Mouse (Mus musculus) limb, embryonic 14.5 days (tissue): ENCODE measurements around the gene Hspb7. TPM values are rescaled to one million over a fixed set of nuclear protein-coding genes. Genes with fewer than 3 reads are reported as not detected.

Experiments
- ATAC-seq: fragments of 200-750 bp; cut with Nextera tagmentation; 2 replicates; pipeline ENCODE4 v1.8.0; 2017; ENCODE audit warnings: low read depth, moderate number of reproducible peaks, moderate TSS enrichment; ENCODE audit not compliant: low FRiP score
- DNase-seq: peaks from one replicate; pipeline ENCODE4 v3.0.0-alpha.2; 2015; ENCODE audit warnings: low spot score
- H3K27ac ChIP-seq: fragments of 300-500 bp; sonication (generic); replicated peaks from 2 replicates; pipeline ENCODE4 v1.5.1; 2014; ENCODE audit warnings: low read depth, mild to moderate bottlenecking, low read length, moderate library complexity, mixed read lengths
- H3K27me3 ChIP-seq: fragments of 300-500 bp; sonication (generic); 2 replicates; pipeline ENCODE4 v1.6.1; 2014; ENCODE audit warnings: low read length, mixed read lengths; ENCODE audit not compliant: control insufficient read depth, insufficient read depth
- H3K36me3 ChIP-seq: fragments of 300-500 bp; sonication (generic); 2 replicates; pipeline ENCODE4 v1.6.1; 2014; ENCODE audit warnings: mild to moderate bottlenecking, low read length, moderate library complexity, mixed read lengths; ENCODE audit not compliant: control insufficient read depth, insufficient read depth
- H3K4me1 ChIP-seq: fragments of 300-500 bp; sonication (generic); 2 replicates; pipeline ENCODE4 v1.6.1; 2014; ENCODE audit warnings: antibody characterized with exemption, low read length, mixed read lengths; ENCODE audit not compliant: control insufficient read depth, insufficient read depth
- H3K4me2 ChIP-seq: fragments of 300-500 bp; sonication (generic); replicated peaks from 2 replicates; pipeline ENCODE4 v1.6.1; 2014; ENCODE audit warnings: low read depth, mild to moderate bottlenecking, low read length, moderate library complexity; ENCODE audit not compliant: severe bottlenecking
- H3K4me3 ChIP-seq: fragments of 300-500 bp; sonication (generic); replicated peaks from 2 replicates; pipeline ENCODE4 v1.5.1; 2014; ENCODE audit warnings: low read length
- H3K9ac ChIP-seq: fragments of 300-500 bp; sonication (generic); 2 replicates; pipeline ENCODE4 v1.6.1; 2014; ENCODE audit warnings: mild to moderate bottlenecking, low read depth, low read length, moderate library complexity; ENCODE audit not compliant: severe bottlenecking
- H3K9me3 ChIP-seq: fragments of 300-500 bp; sonication (generic); 2 replicates; pipeline ENCODE4 v1.6.1; 2016; ENCODE audit warnings: low read length; ENCODE audit not compliant: control insufficient read depth
- POLR2A ChIP-seq: fragments of 200-500 bp; IDR thresholded peaks from 2 replicates; pipeline ENCODE4 v1.8.0; 2012; ENCODE audit warnings: inconsistent platforms, mild to moderate bottlenecking, moderate library complexity, borderline replicate concordance; ENCODE audit not compliant: insufficient read depth, insufficient read length; ENCODE audit errors: extremely low read depth
- WGBS: fragments of 180-500 bp; shearing (Covaris S2); extraction: QIAGEN DNeasy Blood & Tissue Kit; methylation state at CpG from one replicate; pipeline ENCODE4 v1.1.7; 2014; 5-methylcytosine and 5-hydroxymethylcytosine counted together
- polyA plus RNA-seq, 2 experiments: library from polyadenylated mRNA; depleted of rRNA in 1 of 2; stranded (reverse) in 1 of 2; unstranded in 1 of 2; fragments of >200 nt; fragmentation: Nextera tagmentation in 1 of 2; extraction: Ambion mirVana in 1 of 2; gene quantifications; 2 replicates each; pipeline versions ENCODE4 v1.2.1 to v1.2.3; 2012 to 2014

Hspb7 gene
- polyA plus RNA-seq, 2 experiments: 1.3 to 3.2 TPM

DNA sequence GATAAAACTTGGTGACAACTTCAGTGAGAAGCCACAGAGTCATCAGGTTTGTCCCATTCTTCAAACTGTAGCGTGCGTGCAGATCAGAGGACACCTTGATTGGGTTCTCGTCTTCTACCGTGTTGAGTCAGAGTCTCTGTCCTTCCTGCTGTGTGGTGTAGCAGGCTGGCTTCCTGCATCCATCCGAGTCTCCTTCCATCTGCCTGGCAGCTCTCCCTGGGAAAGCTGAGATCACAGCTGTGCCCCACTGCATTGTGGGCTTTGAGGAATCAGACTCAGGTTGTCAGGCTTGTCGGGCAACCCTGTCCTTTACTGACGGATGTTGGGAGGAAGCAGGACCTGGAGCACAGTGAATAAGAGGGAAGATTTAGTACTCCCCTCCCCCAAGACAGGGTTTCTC, 25.6 kb downstream of the Hspb7 start:
- Histone ChIP-seq H3K27me3 (no peaks in the 10 kb centered on the region), H3K4me3 (no peak overlapping the region), H3K9me3 (no peaks in the 10 kb centered on the region), H3K9ac (no peak overlapping the region), H3K36me3 (peaks cover 31% of the 10 kb centered on the region), H3K27ac (no peak overlapping the region), H3K4me1 (peaks cover 10% of the 10 kb centered on the region), H3K4me2 (no peak overlapping the region)
- no peak for TF ChIP-seq POLR2A
- DNase-seq (no peak), ATAC-seq (no peak)
- 75% methylated on average over 7 of the region's 7 CpGs for WGBS

GRCm38 (mm10) chr4:141451251-141451650, 30.7 kb downstream of the Hspb7 start:
- no peak for TF ChIP-seq POLR2A
- H3K9me3 ChIP-seq: no peaks in the 10 kb centered on the region
- peaks cover 53% of the 10 kb centered on the region for H3K36me3 ChIP-seq
- no peak overlapping the region for H3K27ac ChIP-seq
- DNase-seq: no peak
- H3K4me2 ChIP-seq: no peak overlapping the region
- ATAC-seq: no peak
- 89% methylated on average over 2 of the region's 2 CpGs for WGBS
- no peak overlapping the region for H3K9ac ChIP-seq
- no peak overlapping the region for H3K4me3 ChIP-seq
- no peaks in the 10 kb centered on the region for H3K4me1 ChIP-seq
- H3K27me3 ChIP-seq: no peaks in the 10 kb centered on the region

GRCm38 (mm10) chr4:141451916-141452450, 31.4 kb downstream of the Hspb7 start:
- no peak overlapping the region for H3K27ac ChIP-seq
- H3K9ac ChIP-seq: no peak overlapping the region
- TF ChIP-seq POLR2A: no peak
- H3K4me2 ChIP-seq: no peak overlapping the region
- H3K27me3 ChIP-seq: no peaks in the 10 kb centered on the region
- WGBS: 92% methylated on average over 9 of the region's 9 CpGs
- DNase-seq (no peak), ATAC-seq (no peak)
- H3K4me1 ChIP-seq: no peaks in the 10 kb centered on the region
- H3K4me3 ChIP-seq: no peak overlapping the region
- no peaks in the 10 kb centered on the region for H3K9me3 ChIP-seq
- peaks cover 53% of the 10 kb centered on the region for H3K36me3 ChIP-seq

GRCm38 (mm10) chr4:141454581-141455350, 34.2 kb downstream of the Hspb7 start:
- Histone ChIP-seq H3K9me3 (no peaks in the 10 kb centered on the region), H3K4me1 (0 out of 2 replicates have a peak, but pooled peaks cover 4% of the 10 kb centered on the region), H3K27me3 (no peaks in the 10 kb centered on the region), H3K27ac (no peak overlapping the region), H3K36me3 (peaks cover 32% of the 10 kb centered on the region), H3K4me3 (no peak overlapping the region), H3K9ac (no peak overlapping the region), H3K4me2 (no peak overlapping the region)
- DNase-seq (no peak), ATAC-seq (no peak)
- 81% methylated on average over 14 of the region's 14 CpGs for WGBS
- no peak for TF ChIP-seq POLR2A

DNA sequence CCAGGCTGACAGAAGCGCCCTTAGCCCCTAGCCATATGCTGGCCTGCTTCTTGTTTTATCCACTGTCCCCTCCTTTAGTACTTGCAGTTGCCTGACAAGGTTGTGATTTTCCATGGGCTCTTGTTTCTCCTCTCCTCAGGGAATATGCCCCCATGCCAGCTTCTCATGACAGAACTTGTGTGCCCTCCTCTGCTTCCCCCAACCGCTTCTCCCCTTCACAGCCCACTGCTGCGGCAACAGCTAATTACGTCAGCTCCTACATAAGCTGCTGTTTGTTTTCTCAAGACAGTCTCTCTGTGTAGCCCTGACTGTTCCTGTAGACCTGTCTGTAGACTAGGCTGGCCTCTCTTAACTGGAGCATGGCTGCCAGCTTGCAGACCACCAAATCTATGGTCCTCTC, 34.9 kb downstream of the Hspb7 start:
- Histone ChIP-seq H3K4me1 (0 out of 2 replicates have a peak, but pooled peaks cover 4% of the 10 kb centered on the region), H3K9ac (no peak overlapping the region), H3K36me3 (peaks cover 35% of the 10 kb centered on the region), H3K4me3 (no peak overlapping the region), H3K4me2 (no peak overlapping the region), H3K27ac (no peak overlapping the region), H3K9me3 (no peaks in the 10 kb centered on the region), H3K27me3 (no peaks in the 10 kb centered on the region)
- DNase-seq (no peak), ATAC-seq (no peak)
- TF ChIP-seq POLR2A: no peak
- 79% methylated on average over 4 of the region's 4 CpGs for WGBS
